Comparison of ENCODE assay signal across 11 mouse cellular contexts in genomic region chr8:84127202-84127901, GRCm38 (mm10). TPM values are rescaled to one million over a fixed set of nuclear protein-coding genes. Genes with fewer than 3 reads are reported as not detected.
DNase-seq lines count a peak whose midpoint lies in the region; ATAC-seq and TF ChIP-seq lines count a peak whose summit lies in the region.
"Had no signal": no experiment of that assay in that cellular context is flagged by ENCODE, and none has a peak within 500 bp of the region (broad histone marks: within the 10 kb centered on the region; RNA-seq: fewer than 3 reads in every experiment).

No protein-coding gene starts in this region.

- WGBS in embryonic facial prominence, embryonic 14.5 days: 68% methylated on average over 17 of the region's 17 CpGs
- whole genome bisulfite sequencing in small intestine, adult 2 months: 71% methylated on average over 17 of the region's 17 CpGs
- WGBS in liver, embryonic 11.5 days: 44% methylated on average over 17 of the region's 17 CpGs
- 79% methylated on average over 17 of the region's 17 CpGs for WGBS in midbrain, embryonic 14.5 days

- H3K9ac ChIP-seq in embryonic facial prominence, embryonic 14.5 days (ENCODE audit: low read depth, low read length): peak overlapping the region; percentile 35; the same call in 1 of the 2 replicates
- no peak overlapping the region for H3K9ac ChIP-seq in liver, embryonic 11.5 days (ENCODE audit: low read depth, low read length)
- no peak overlapping the region for H3K9ac ChIP-seq in midbrain, embryonic 14.5 days (replicated peaks; ENCODE audit: low read length)

- ATAC-seq in embryonic facial prominence, embryonic 14.5 days (ENCODE audit: low read depth): peak; percentile 19
- ATAC-seq in liver, embryonic 11.5 days (replicated peaks; ENCODE audit: low FRiP score): no peak
- ATAC-seq in midbrain, embryonic 14.5 days (ENCODE audit: low FRiP score, low TSS enrichment): no peak

- no peaks in the 10 kb centered on the region; the same call in 1 of the 2 replicates for H3K27me3 ChIP-seq in embryonic facial prominence, embryonic 14.5 days (replicated peaks; ENCODE audit: control insufficient read depth, insufficient read depth, low read length)
- H3K27me3 ChIP-seq in small intestine, adult 2 months (ENCODE audit: control insufficient read depth, insufficient read depth, low read length): no peaks in the 10 kb centered on the region
- no peaks in the 10 kb centered on the region for H3K27me3 ChIP-seq in liver, embryonic 11.5 days (replicated peaks; ENCODE audit: control insufficient read depth, insufficient read depth, low read length)
- H3K27me3 ChIP-seq in midbrain, embryonic 14.5 days (ENCODE audit: control insufficient read depth, insufficient read depth, low read length): no peaks in the 10 kb centered on the region

- TF ChIP-seq CTCF in small intestine, adult 2 months (IDR thresholded peaks at IDR 0.05; ENCODE audit: extremely low read depth, insufficient read length, insufficient replicate concordance, low read depth, low read length): no peak

- DNase-seq in kidney, postnatal 10 days: peak; percentile 49
- no peak for DNase-seq in kidney, postnatal 36 days
- peak; percentile 77 to 80 for DNase-seq in CD8-positive naive resting alpha-beta T cell, adult 2 months (ENCODE audit: low read depth in 2 of 2, low spot score in 2 of 2)
- peak; percentile 56 for DNase-seq in embryonic facial prominence, embryonic 14.5 days (ENCODE audit: low spot score)
- DNase-seq in liver, embryonic 11.5 days (ENCODE audit: low spot score): no peak
- DNase-seq in layer of hippocampus, adult 8-10 months (ENCODE audit: low spot score in 2 of 2): no peak
- DNase-seq in midbrain, embryonic 14.5 days: no peak
- DNase-seq: kidney, adult 8-10 months had no signal

- H3K4me1 ChIP-seq in embryonic facial prominence, embryonic 14.5 days (ENCODE audit: control insufficient read depth, insufficient read depth, low read length): no peaks in the 10 kb centered on the region
- H3K4me1 ChIP-seq in small intestine, adult 2 months (ENCODE audit: control insufficient read depth, insufficient read depth, insufficient read length, low read length): no peaks in the 10 kb centered on the region
- peaks cover 5% of the 10 kb centered on the region; the same call in 1 of the 2 replicates for H3K4me1 ChIP-seq in liver, embryonic 11.5 days (replicated peaks; ENCODE audit: control insufficient read depth, insufficient read depth, low read length)
- no peaks in the 10 kb centered on the region for H3K4me1 ChIP-seq in midbrain, embryonic 14.5 days (ENCODE audit: control insufficient read depth, insufficient read depth, low read length)

- H3K36me3 ChIP-seq in embryonic facial prominence, embryonic 14.5 days (ENCODE audit: control insufficient read depth, insufficient read depth, low read length): peaks cover 9% of the 10 kb centered on the region; the same call in 1 of the 2 replicates
- peaks cover 6% of the 10 kb centered on the region for H3K36me3 ChIP-seq in small intestine, adult 2 months (ENCODE audit: control insufficient read depth, insufficient read depth, low read length)
- H3K36me3 ChIP-seq in liver, embryonic 11.5 days (ENCODE audit: control insufficient read depth, insufficient read depth, low read length): no peaks in the 10 kb centered on the region
- H3K36me3 ChIP-seq in midbrain, embryonic 14.5 days (ENCODE audit: control insufficient read depth, insufficient read depth, low read length): peaks cover 10% of the 10 kb centered on the region

- H3K4me3 ChIP-seq in embryonic facial prominence, embryonic 14.5 days (ENCODE audit: low read depth, low read length): no peak overlapping the region
- H3K4me3 ChIP-seq in small intestine, adult 2 months (ENCODE audit: low read depth, low read length): peak overlapping the region; percentile 27
- H3K4me3 ChIP-seq in liver, embryonic 11.5 days (ENCODE audit: low read depth, low read length): no peak overlapping the region
- no peak overlapping the region for H3K4me3 ChIP-seq in midbrain, embryonic 14.5 days (replicated peaks; ENCODE audit: low read depth, low read length)

- peak overlapping the region; percentile 3; the same call in 1 of the 2 replicates for H3K4me2 ChIP-seq in embryonic facial prominence, embryonic 14.5 days (ENCODE audit: low read depth, low read length)
- no peak overlapping the region for H3K4me2 ChIP-seq in liver, embryonic 11.5 days
- no peak overlapping the region for H3K4me2 ChIP-seq in midbrain, embryonic 14.5 days (ENCODE audit: low read length)

- H3K27ac ChIP-seq in embryonic facial prominence, embryonic 14.5 days (replicated peaks; ENCODE audit: low read depth, low read length): peak overlapping the region; percentile 30; the same call in 1 of the 2 replicates
- H3K27ac ChIP-seq in small intestine, adult 2 months (ENCODE audit: insufficient read depth, low read depth, low read length): no peak overlapping the region
- no peak overlapping the region for H3K27ac ChIP-seq in liver, embryonic 11.5 days (ENCODE audit: low read depth, low read length)
- no peak overlapping the region for H3K27ac ChIP-seq in midbrain, embryonic 14.5 days (replicated peaks; ENCODE audit: low read depth, low read length)

- no peak for TF ChIP-seq POLR2A in small intestine, adult 2 months (IDR thresholded peaks at IDR 0.05; ENCODE audit: low read depth, low read length)

- H3K9me3 ChIP-seq in embryonic facial prominence, embryonic 14.5 days (ENCODE audit: control insufficient read depth, low read length): no peaks in the 10 kb centered on the region
- no peaks in the 10 kb centered on the region for H3K9me3 ChIP-seq in liver, embryonic 11.5 days (ENCODE audit: control insufficient read depth, low read length)
- no peaks in the 10 kb centered on the region for H3K9me3 ChIP-seq in midbrain, embryonic 14.5 days (ENCODE audit: control insufficient read depth, low read length)

RNA-seq across cellular contexts. Expression of gene Podnl1, which starts 1.6 kb away (rescaled TPM):
- polyA plus RNA-seq in embryonic facial prominence, embryonic 14.5 days (2014; fragmentation: Nextera tagmentation; extraction: Ambion mirVana): 1.7 and 2.4 TPM in 2 replicates
- polyA plus RNA-seq in small intestine, adult 2 months (2012; rRNA removed): 3.8 and 12.7 TPM in 2 replicates
- 0.12 and 0.26 TPM in 2 replicates for polyA plus RNA-seq in liver, embryonic 11.5 days (2014; fragmentation: Nextera tagmentation; extraction: Ambion mirVana)
- not detected for total RNA-seq in layer of hippocampus, adult 8-10 months (2022)
- 0.63 and 0.68 TPM in 2 replicates for polyA plus RNA-seq in midbrain, embryonic 14.5 days (2014; fragmentation: Nextera tagmentation; extraction: Ambion mirVana)
- total RNA-seq: liver, adult 2 months had no signal
- polyA plus RNA-seq: neural tube, embryonic 11.5 days had no signal

RNA-seq across cellular contexts. Expression of gene Cc2d1a, which starts 20.4 kb away (rescaled TPM):
- polyA plus RNA-seq in embryonic facial prominence, embryonic 14.5 days (2014; fragmentation: Nextera tagmentation; extraction: Ambion mirVana): 20.2 and 21.3 TPM in 2 replicates
- 21.0 and 50.8 TPM in 2 replicates for polyA plus RNA-seq in small intestine, adult 2 months (2012; rRNA removed)
- polyA plus RNA-seq in liver, embryonic 11.5 days (2014; fragmentation: Nextera tagmentation; extraction: Ambion mirVana): 13.7 and 14.1 TPM in 2 replicates
- 10 to 100 TPM; 54.1 to 61.7 (median 57.8) TPM for total RNA-seq in layer of hippocampus, adult 8-10 months (2022)
- polyA plus RNA-seq in midbrain, embryonic 14.5 days (2014; fragmentation: Nextera tagmentation; extraction: Ambion mirVana): 28.9 and 33.1 TPM in 2 replicates

RNA-seq across cellular contexts. Expression of gene 4930432K21Rik, which starts 20.5 kb away (rescaled TPM):
- 0.77 and 1.0 TPM in 2 replicates for polyA plus RNA-seq in embryonic facial prominence, embryonic 14.5 days (2014; fragmentation: Nextera tagmentation; extraction: Ambion mirVana)
- polyA plus RNA-seq in small intestine, adult 2 months (2012; rRNA removed): 0.05 and 0.22 TPM in 2 replicates
- 0.36 and 0.47 TPM in 2 replicates for polyA plus RNA-seq in liver, embryonic 11.5 days (2014; fragmentation: Nextera tagmentation; extraction: Ambion mirVana)
- total RNA-seq in layer of hippocampus, adult 8-10 months (2022): 1 to 10 TPM; 2.1 to 3.5 (median 2.6) TPM
- polyA plus RNA-seq in midbrain, embryonic 14.5 days (2014; fragmentation: Nextera tagmentation; extraction: Ambion mirVana): 1.8 and 1.9 TPM in 2 replicates
- total RNA-seq: liver, adult 2 months had no signal

RNA-seq across cellular contexts. Expression of gene Dcaf15, which starts 22.8 kb away (rescaled TPM):
- polyA plus RNA-seq in embryonic facial prominence, embryonic 14.5 days (2014; fragmentation: Nextera tagmentation; extraction: Ambion mirVana): 8.4 and 9.9 TPM in 2 replicates
- 37.4 and 108 TPM in 2 replicates for polyA plus RNA-seq in small intestine, adult 2 months (2012; rRNA removed)
- 5.9 and 10.0 TPM in 2 replicates for polyA plus RNA-seq in liver, embryonic 11.5 days (2014; fragmentation: Nextera tagmentation; extraction: Ambion mirVana)
- total RNA-seq in layer of hippocampus, adult 8-10 months (2022): 10 to 100 TPM; 18.9 to 21.6 (median 19.3) TPM
- polyA plus RNA-seq in midbrain, embryonic 14.5 days (2014; fragmentation: Nextera tagmentation; extraction: Ambion mirVana): 19.9 and 26.0 TPM in 2 replicates

RNA-seq across cellular contexts. Expression of gene Nanos3, which starts 57.7 kb away (rescaled TPM):
- polyA plus RNA-seq in embryonic facial prominence, embryonic 14.5 days (2014; fragmentation: Nextera tagmentation; extraction: Ambion mirVana): 3.0 and 4.5 TPM in 2 replicates
- polyA plus RNA-seq in small intestine, adult 2 months (2012; rRNA removed): 0.22 and 0.62 TPM in 2 replicates
- 1.2 and 1.8 TPM in 2 replicates for polyA plus RNA-seq in liver, embryonic 11.5 days (2014; fragmentation: Nextera tagmentation; extraction: Ambion mirVana)
- total RNA-seq in layer of hippocampus, adult 8-10 months (2022): 1 to 10 TPM; 1.0 to 3.7 (median 2.8) TPM
- 9.4 and 11.7 TPM in 2 replicates for polyA plus RNA-seq in midbrain, embryonic 14.5 days (2014; fragmentation: Nextera tagmentation; extraction: Ambion mirVana)
- total RNA-seq: liver, adult 2 months had no signal
- polyA plus RNA-seq: liver, adult 2 months had no signal

Comparison
In these comparisons a context has a peak if more than half of its experiments do, and no peak if none do; other contexts are left out.
1. DNase-seq: peak in kidney, postnatal 10 days (single experiment), CD8-positive naive resting alpha-beta T cell, adult 2 months (2 of 2) and embryonic facial prominence, embryonic 14.5 days (single experiment); none in kidney, postnatal 36 days (0 of 2), liver, embryonic 11.5 days (single experiment), layer of hippocampus, adult 8-10 months (0 of 2) and midbrain, embryonic 14.5 days (single experiment).